Mouse (Mus musculus) granulocyte monocyte progenitor cell, adult 5-6 weeks (primary cell): ENCODE results near the gene Rps29. TPM values are rescaled to one million over a fixed set of nuclear protein-coding genes. Genes with fewer than 3 reads are reported as not detected.

Experiments
- ATAC-seq: replicated peaks from 2 replicates; pipeline ENCODE4 v1.8.0; 2016; ENCODE audit warnings: mild to moderate bottlenecking, moderate TSS enrichment, inconsistent platforms; ENCODE audit not compliant: poor library complexity, severe bottlenecking
- total RNA-seq, 2 experiments: library from RNA; stranded (forward) in 1 of 2; stranded (reverse) in 1 of 2; fragments of 200-712, 200-1000 nt in 1 of 2; fragments of >200 nt in 1 of 2; fragmentation: Nextera tagmentation in 1 of 2; gene quantifications; 2 replicates each; pipeline ENCODE4 v1.2.3; 2014 to 2017

Gene Rps29
- total RNA-seq, 2 experiments from 2014 or later = 1,856 to 3,535 TPM

DNA sequence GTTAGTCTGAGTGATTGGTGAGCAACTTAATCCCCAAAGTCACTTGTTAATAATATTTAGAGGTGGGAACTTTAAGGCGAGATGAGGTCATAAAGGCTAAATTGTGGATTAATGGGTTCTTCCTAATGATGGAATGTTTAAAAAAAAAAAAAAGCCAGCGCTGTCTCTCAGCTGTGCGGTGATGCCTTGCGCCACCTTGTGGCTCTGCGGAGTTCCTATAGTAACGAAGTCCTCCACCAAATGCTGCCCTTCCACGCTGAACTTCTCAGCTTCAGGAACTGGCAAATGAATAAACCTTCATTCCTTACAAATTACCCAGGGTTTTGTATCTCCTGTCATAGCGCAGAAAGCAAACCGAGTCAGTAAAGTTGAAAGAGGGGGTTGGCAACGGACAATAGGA is 27.0 kb downstream of the Rps29 start:
- peak; percentile 68 for ATAC-seq

DNA sequence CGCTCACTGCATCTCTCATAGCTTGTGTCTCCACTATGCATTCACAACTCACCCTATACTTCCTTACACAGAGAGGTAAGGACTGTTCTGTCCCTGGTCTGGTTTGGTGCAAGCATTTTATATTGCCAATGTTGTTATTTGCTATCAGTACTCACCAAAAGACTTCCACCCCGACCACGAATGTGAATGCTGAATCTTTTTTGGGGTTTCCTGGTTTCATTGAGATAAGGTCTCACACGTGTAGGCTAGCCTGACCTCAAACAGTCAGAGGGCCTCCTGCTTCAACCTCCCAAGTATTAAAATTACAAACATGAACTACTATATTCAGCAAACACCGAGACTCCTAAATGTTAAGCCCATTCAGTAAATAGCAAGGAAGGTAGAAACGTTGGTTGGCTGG is 27.7 kb downstream of the Rps29 start:
- no peak for ATAC-seq

DNA sequence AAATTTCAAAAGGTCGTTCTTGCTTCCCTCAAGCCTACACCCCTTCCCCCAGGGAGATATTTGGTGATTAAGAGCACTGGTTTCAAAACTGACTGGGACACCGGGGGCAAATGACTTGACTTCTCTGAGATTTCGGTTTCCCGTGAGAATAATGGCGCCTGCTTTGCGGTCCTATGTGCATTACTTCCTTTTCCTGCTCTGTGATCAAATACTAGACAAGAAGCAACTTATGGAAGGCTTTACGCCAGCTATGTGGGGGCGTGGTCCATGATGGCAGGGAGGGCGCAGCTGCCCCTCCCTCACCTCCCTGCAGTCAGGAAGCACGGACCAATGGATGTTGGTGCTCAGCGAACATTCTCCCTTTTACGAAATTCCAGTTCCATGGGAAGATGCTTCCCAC is 28.5 kb downstream of the Rps29 start:
- peak; percentile 43; the same call in 1 of the 2 replicates for ATAC-seq

DNA sequence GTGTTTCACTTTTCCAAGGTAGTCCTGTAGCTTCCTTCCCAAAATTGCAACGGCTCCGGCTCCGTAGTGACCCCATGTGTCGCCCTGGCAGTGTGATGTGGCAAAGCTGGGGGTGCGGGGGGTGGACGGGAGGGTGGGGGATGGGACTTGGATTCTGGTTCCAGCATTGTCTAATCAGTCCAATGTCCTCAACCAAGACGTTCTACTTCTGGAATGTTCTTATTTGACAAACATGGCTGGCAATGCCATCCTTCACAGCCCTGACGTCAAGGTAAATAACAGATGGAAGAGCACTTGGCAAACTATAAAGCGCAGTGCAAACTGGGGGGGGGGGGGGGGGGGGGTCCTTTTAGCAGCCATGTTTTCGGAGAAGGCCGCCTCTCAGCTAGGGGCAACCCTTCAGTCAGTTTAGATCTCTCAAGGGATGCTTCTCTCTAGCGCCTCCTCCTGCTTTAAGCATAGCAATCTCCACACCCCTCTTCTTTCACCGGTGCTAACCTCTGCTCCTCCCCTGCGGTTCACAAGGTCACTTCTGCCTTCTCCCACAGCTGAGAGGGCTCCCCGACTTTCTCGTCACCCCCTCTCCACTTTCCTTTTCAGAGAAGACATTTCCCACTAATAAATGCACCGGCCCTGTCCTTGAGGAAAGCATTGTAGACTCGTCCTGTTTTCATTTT is 29.2 kb downstream of the Rps29 start:
- 0 out of 2 replicates have a peak, but pooled peaks have one; percentile 37 for ATAC-seq

DNA sequence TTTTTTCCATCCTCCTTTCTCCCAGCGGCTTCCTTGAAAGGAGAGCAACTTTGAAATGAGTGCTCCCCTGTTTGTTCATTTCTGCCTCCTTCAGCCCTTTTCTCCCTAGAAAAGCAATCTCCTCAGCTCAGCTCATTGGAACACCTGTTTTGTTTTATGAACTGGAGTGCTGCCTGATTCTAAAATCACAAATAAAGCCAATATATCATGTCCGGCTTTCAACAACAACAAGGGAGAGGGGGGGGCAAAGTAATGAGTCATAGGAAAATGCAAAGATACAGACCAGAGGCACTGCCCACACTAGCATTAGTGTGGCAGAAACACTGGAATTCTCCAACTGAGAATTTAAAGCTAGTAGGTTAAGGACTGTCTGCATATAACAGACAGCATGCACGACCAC is 31.4 kb downstream of the Rps29 start:
- ATAC-seq = no peak

DNA sequence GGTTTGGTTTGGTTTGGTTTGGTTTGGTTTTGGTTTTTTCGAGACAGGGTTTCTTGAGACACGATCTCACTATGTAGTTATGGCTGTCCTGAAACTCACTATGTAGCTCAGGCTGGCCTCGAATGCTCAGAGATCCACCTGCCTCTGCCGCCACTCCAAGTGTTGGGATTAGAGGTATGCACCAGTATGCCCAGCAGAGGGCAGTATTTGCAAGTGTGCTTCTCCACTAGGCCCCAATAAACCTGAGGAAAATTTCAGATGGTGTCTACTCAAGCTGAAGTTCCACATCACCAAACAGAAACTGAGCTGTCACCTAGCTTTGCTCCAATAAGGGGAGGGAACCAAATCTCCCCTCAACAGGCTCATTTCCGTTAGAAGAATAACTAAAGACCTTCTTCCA is 31.8 kb downstream of the Rps29 start:
- peak; percentile 70; the same call in 1 of the 2 replicates for ATAC-seq

DNA sequence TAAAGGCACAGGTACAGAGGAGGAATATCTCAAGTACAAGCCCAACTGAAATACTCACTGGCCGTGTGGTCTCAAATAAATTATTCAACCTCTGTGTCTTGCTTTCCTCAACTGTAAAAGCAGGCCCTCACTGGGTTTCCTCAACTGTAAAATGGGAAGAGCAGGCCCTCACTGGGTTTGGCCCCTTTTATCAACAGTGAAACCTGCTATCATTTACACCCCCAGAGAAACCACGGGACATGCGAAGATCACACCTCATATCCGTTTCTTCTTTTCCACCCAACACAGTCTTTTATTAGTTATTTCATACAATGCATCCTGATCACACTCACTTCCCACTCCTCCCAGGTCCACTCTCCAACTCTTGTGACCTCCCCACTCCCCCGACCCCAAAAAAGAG is 33.9 kb downstream of the Rps29 start:
- ATAC-seq = no peak

DNA sequence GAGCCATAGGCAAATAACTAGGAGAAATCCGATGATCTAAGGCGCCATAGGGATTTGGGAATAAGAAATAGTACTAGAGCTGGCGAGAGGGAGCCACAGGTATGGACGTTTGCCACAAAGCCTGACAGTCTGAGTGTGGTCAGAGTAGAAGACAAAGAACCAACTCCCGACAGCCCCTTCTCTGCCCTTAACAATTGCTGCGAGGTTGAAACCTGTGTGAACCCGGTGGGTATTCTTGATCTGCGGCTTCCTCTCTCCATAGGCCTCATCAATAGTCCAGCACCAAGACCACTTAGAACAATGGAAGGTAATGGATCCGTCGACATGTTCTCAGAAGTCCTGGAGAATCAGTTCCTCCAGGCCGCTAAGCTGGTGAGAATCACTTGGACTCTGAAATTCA is 36.2 kb downstream of the Rps29 start:
- ATAC-seq = peak; percentile 58

DNA sequence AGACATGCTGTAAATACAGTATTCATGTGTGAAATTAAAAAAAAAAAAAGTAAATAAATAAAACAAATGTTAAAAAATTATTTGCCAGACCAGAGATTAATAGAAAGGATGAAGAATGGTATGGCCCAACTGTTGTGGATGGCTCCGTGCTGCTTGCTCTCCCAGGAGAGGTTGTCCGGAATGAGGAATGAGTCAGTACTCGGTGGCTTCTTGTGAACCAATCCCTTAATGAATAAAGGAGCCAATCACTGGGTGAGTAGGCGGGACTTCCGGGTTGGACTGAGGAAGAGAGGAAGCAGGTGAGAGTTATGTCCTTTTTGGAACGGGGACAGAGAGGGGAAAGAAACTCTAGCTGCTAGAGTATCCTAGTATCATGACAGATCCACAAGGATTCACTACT is 39.1 kb downstream of the Rps29 start:
- no peak for ATAC-seq

Other genes starting within 250 kb of the Rps29 start
- gene Lrr1, start 9.6 kb upstream of the Rps29 start, total RNA-seq (2014; fragmentation: Nextera tagmentation) = 24.0 and 29.8 TPM in 2 replicates
- 12.3 and 15.8 TPM in 2 replicates for gene Lrr1, start 9.6 kb upstream of the Rps29 start, total RNA-seq (2017)
- gene Rpl36al, start 24.9 kb upstream of the Rps29 start, total RNA-seq (2014; fragmentation: Nextera tagmentation) = 1,057 and 1,062 TPM in 2 replicates
- gene Rpl36al, start 24.9 kb upstream of the Rps29 start, total RNA-seq (2017) = 1,430 and 1,531 TPM in 2 replicates
- 96.2 and 111 TPM in 2 replicates for gene Mgat2, start 25.0 kb upstream of the Rps29 start, total RNA-seq (2014; fragmentation: Nextera tagmentation)
- 153 and 186 TPM in 2 replicates for gene Mgat2, start 25.0 kb upstream of the Rps29 start, total RNA-seq (2017)
- gene Gm49383, start 37.9 kb upstream of the Rps29 start, total RNA-seq (2014; fragmentation: Nextera tagmentation) = 4.1 and 5.3 TPM in 2 replicates
- gene Gm49383, start 37.9 kb upstream of the Rps29 start, total RNA-seq (2017) = 27.0 and 31.0 TPM in 2 replicates
- 4.1 and 10.9 TPM in 2 replicates for gene Dnaaf2, start 39.2 kb upstream of the Rps29 start, total RNA-seq (2014; fragmentation: Nextera tagmentation)
- gene Dnaaf2, start 39.2 kb upstream of the Rps29 start, total RNA-seq (2017) = 2.2 and 8.1 TPM in 2 replicates
- 7.2 and 16.0 TPM in 2 replicates for gene Gm49384, start 45.1 kb upstream of the Rps29 start, total RNA-seq (2014; fragmentation: Nextera tagmentation)
- gene Gm49384, start 45.1 kb upstream of the Rps29 start, total RNA-seq (2017) = 13.7 and 38.3 TPM in 2 replicates
- gene Pole2, start 69.0 kb upstream of the Rps29 start, total RNA-seq (2014; fragmentation: Nextera tagmentation) = 51.2 and 56.8 TPM in 2 replicates
- gene Pole2, start 69.0 kb upstream of the Rps29 start, total RNA-seq (2017) = 46.4 and 58.8 TPM in 2 replicates
- gene Klhdc1, start 82.0 kb upstream of the Rps29 start, total RNA-seq (2014; fragmentation: Nextera tagmentation) = 2.5 and 2.9 TPM in 2 replicates
- 3.5 and 3.8 TPM in 2 replicates for gene Klhdc1, start 82.0 kb upstream of the Rps29 start, total RNA-seq (2017)
- gene Klhdc2, start 137.5 kb upstream of the Rps29 start, total RNA-seq (2014; fragmentation: Nextera tagmentation) = 42.4 and 48.7 TPM in 2 replicates
- gene Klhdc2, start 137.5 kb upstream of the Rps29 start, total RNA-seq (2017) = 47.5 and 68.9 TPM in 2 replicates
- 51.7 and 51.9 TPM in 2 replicates for gene Nemf, start 198.0 kb upstream of the Rps29 start, total RNA-seq (2014; fragmentation: Nextera tagmentation)
- 119 and 139 TPM in 2 replicates for gene Nemf, start 198.0 kb upstream of the Rps29 start, total RNA-seq (2017)
- gene Arf6, start 213.0 kb upstream of the Rps29 start, total RNA-seq (2014; fragmentation: Nextera tagmentation) = 84.7 and 85.7 TPM in 2 replicates
- 148 and 154 TPM in 2 replicates for gene Arf6, start 213.0 kb upstream of the Rps29 start, total RNA-seq (2017)
- not detected in 2 replicates for gene Gm9887, start 213.3 kb upstream of the Rps29 start, total RNA-seq (2014; fragmentation: Nextera tagmentation)
- gene Gm9887, start 213.3 kb upstream of the Rps29 start, total RNA-seq (2017) = not detected in 2 replicates